Mouse (Mus musculus): Measurements from ENCODE around the gene Fkbp8.

DNA sequence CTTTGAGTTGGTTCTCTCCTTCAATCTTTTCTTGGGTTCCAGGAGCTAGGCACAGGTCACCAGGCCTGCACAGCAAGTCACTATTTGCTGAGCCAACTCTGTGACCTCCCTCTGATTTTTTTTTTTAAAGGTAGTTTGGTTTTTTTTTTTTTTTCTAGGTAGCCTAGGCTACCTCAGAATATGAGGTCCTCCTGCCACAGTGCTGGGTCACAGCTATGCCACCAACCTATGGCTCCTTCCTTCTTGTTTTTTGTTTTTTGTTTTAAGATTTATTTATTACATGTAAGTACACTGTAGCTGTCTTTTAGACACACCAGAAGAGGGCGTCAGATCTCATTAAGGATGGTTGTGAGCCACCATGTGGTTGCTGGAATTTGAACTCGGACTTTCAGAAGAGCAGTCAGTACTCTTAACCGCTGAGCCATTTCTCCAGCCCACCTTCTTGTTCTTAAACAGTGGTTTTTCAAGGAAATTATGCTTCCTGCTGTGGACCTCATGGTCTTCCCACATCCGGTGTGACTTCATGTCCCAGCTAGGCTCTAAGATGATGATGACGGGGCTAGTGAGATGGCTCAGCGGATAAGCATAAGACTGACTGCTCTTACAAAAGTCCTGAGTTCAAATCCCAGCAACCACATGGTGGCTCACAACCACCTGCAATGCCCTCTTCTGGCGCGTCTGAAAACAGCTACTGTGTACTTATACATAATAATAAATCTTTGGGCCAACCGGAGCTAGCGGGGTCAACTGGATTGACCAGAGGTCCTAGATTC, 22.1 kb downstream of the Fkbp8 start:
- TF ChIP-seq CTCF (IDR thresholded peaks at IDR 0.05; ENCODE audit: borderline replicate concordance, control insufficient read depth, extremely low read depth, insufficient read depth, low read length, poor library complexity) (no peak), POLR2A (IDR thresholded peaks at IDR 0.05; ENCODE audit: control insufficient read depth, extremely low read depth, insufficient read depth, low read length, poor library complexity) (no peak)

Measured in thymus, adult 2 months (tissue).